Mouse (Mus musculus) neural tube, embryonic 12.5 days (tissue): ENCODE results near the gene Atp6v0e2. TPM values are rescaled to one million over a fixed set of nuclear protein-coding genes. Genes with fewer than 3 reads are reported as not detected.

Experiments used
- ATAC-seq: fragments of 200-750 bp; cut with Nextera tagmentation; 2 replicates; pipeline ENCODE4 v1.8.0; 2017; ENCODE audit warnings: low read depth, mild to moderate bottlenecking, moderate TSS enrichment, moderate library complexity; ENCODE audit not compliant: low FRiP score
- H3K27ac ChIP-seq: fragments of 300-500 bp; sonication (generic); 2 replicates; pipeline ENCODE4 v1.5.1; 2016
- H3K27me3 ChIP-seq: fragments of 300-500 bp; sonication (generic); replicated peaks from 2 replicates; pipeline ENCODE4 v1.6.1; 2016; ENCODE audit warnings: mild to moderate bottlenecking
- H3K36me3 ChIP-seq: fragments of 300-500 bp; sonication (generic); 2 replicates; pipeline ENCODE4 v1.6.1; 2016; ENCODE audit warnings: mild to moderate bottlenecking
- H3K4me1 ChIP-seq: fragments of 300-500 bp; sonication (generic); 2 replicates; pipeline ENCODE4 v1.6.1; 2016
- H3K4me2 ChIP-seq: fragments of 300-500 bp; sonication (generic); replicated peaks from 2 replicates; pipeline ENCODE4 v1.6.1; 2016; ENCODE audit warnings: mild to moderate bottlenecking
- H3K4me3 ChIP-seq: fragments of 300-500 bp; sonication (generic); 2 replicates; pipeline ENCODE4 v1.5.1; 2016
- H3K9ac ChIP-seq: fragments of 300-500 bp; sonication (generic); 2 replicates; pipeline ENCODE4 v1.6.1; 2016; ENCODE audit warnings: mild to moderate bottlenecking
- H3K9me3 ChIP-seq: fragments of 300-500 bp; sonication (generic); 2 replicates; pipeline ENCODE4 v1.6.1; 2016; ENCODE audit warnings: mild to moderate bottlenecking
- WGBS: fragments of 180-500 bp; shearing (Covaris S2); methylation state at CpG from one replicate; pipeline ENCODE4 v1.1.7; 2016; 5-methylcytosine and 5-hydroxymethylcytosine counted together
- polyA plus RNA-seq: library from polyadenylated mRNA; unstranded; fragments of >200 nt; fragmentation: Nextera tagmentation; extraction: Ambion mirVana; gene quantifications from 2 replicates; pipeline ENCODE4 v1.2.1, GENCODE M21; 2016

Gene Atp6v0e2
- polyA plus RNA-seq: 97.7 and 107 TPM in 2 replicates

DNA sequence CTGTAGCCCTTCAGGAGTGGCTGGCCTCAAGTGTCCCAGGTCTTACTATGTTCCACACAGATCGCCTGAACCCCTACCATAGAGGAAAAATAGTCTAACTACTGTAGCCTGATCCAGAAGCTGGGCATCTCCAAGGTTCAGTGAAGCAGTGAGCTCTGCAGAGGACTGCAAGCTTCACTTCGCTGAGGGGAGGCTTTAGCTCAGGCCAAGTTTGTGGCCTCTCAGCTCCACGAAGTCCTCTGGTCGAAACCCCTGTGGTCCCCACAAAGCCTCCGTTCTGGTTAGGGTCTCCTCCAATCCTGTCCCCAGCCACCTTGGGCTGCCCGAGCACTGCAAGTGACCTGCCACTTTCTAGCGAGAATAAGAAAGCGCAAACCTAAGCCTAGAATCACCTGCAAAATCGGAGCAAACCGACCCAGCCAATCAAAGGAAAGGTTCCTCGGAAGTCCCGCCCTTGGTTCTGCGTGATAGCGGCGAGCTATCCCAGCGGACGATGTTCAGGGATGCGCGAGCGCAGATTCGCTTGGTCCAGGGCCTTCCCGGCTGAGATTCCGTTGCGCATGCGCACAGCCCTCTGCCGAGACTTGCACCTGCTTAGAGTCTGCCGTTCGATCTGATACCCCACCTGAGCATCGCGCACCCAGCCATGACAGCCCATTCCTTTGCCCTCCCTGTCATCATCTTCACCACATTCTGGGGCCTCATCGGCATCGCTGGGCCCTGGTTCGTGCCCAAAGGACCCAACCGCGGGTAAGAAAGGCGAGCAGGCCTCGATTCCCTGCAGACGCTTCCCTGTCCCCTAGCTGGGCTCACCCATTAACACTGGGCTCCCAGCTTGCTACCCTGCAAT lies at the start of gene Atp6v0e2:
Atp6v0e2 (plus strand) TSS at position 511 of the 850 bp plus-strand sequence.
- 2% methylated on average over 38 of the region's 38 CpGs for WGBS
- Histone ChIP-seq H3K4me3 (peak within 1 kb of the TSS; percentile 58), H3K4me1 (peaks cover 26% of the 10 kb centered on the region), H3K4me2 (peak within 1 kb of the TSS; percentile 90), H3K36me3 (peaks cover 10% of the 10 kb centered on the region; the same call in 1 of the 2 replicates), H3K27ac (0 out of 2 replicates have a peak within 1 kb of the TSS, but pooled peaks have one; percentile 10), H3K9ac (peak within 1 kb of the TSS; percentile 86), H3K27me3 (no peaks in the 10 kb centered on the region), H3K9me3 (no peaks in the 10 kb centered on the region)
- peak; percentile 94 for ATAC-seq

GRCm38 (mm10) chr6:48487747-48488725 lies 49.4 kb upstream of the Atp6v0e2 start:
- Histone ChIP-seq H3K4me3 (no peak overlapping the region), H3K4me1 (peaks cover 11% of the 10 kb centered on the region), H3K9me3 (no peaks in the 10 kb centered on the region), H3K36me3 (no peaks in the 10 kb centered on the region), H3K4me2 (peak overlapping the region; percentile 47), H3K27ac (no peak overlapping the region), H3K9ac (no peak overlapping the region), H3K27me3 (no peaks in the 10 kb centered on the region)
- ATAC-seq: no peak
- WGBS: 11% methylated on average over 25 of the region's 25 CpGs

- Histone ChIP-seq H3K36me3 (no peaks in the 10 kb centered on the region), H3K9me3 (no peaks in the 10 kb centered on the region), H3K4me1 (peaks cover 11% of the 10 kb centered on the region), H3K27me3 (no peaks in the 10 kb centered on the region), H3K4me3 (no peak overlapping the region), H3K9ac (no peak overlapping the region), H3K4me2 (no peak overlapping the region), H3K27ac (no peak overlapping the region)
- ATAC-seq: no peak
- 94% methylated on average over 3 of the region's 3 CpGs for WGBS
Measured at GRCm38 (mm10) chr6:48489741-48490140, 47.7 kb upstream of the Atp6v0e2 start.

DNA sequence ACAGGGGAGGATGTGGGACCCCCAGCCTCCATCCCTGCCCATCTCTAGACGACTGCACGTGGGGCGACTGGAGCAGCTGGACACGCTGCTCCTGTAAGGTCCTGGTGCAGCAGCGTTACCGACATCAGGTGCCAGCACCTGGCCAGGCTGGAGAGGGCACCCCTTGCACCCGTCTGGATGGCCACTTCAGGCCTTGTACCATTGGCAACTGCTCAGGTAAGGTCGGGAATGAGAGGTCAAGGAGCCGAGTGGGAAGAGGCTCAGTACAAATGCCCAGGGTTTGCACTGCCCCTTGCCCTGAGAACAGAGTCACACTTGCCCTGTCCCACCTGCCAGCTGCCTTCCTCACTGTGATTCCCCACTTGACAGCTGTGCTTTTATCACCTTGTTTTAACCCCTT lies 46.1 kb upstream of the Atp6v0e2 start:
- H3K4me2 ChIP-seq: no peak overlapping the region
- H3K36me3 ChIP-seq: no peaks in the 10 kb centered on the region
- peaks cover 11% of the 10 kb centered on the region for H3K4me1 ChIP-seq
- ATAC-seq: no peak
- 78% methylated on average over 9 of the region's 9 CpGs for WGBS
- H3K9me3 ChIP-seq: no peaks in the 10 kb centered on the region
- H3K4me3 ChIP-seq: no peak overlapping the region
- no peak overlapping the region for H3K27ac ChIP-seq
- H3K9ac ChIP-seq: no peak overlapping the region
- H3K27me3 ChIP-seq: no peaks in the 10 kb centered on the region

DNA sequence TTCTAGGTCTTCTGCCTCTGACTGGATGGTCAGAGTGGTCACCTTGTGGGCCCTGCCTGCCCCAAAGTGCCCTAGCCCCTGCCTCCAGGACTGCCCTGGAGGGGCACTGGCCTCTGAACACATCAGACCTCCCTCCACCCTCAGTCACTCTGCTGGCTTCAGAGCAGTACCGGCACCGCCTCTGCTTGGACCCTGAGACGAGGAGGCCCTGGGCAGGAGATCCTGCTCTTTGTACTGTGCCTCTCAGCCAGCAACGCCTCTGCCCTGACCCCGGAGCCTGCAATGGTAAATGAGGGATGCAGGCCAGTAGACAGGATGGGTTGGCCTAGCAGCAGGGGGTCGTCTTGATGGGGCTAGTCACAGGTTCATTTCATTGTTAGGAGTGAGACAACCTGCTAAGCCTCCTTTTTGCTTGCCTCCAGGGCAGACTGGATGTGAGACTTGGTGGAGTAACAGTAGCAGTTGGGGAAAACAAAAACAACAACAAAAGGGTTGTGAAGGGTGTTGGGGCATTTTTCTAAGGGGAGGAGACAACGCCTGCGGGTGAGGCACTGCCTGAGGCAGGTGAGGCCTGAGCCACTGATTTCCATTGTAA lies 44.2 kb upstream of the Atp6v0e2 start:
- no peak overlapping the region for H3K9ac ChIP-seq
- no peak overlapping the region for H3K4me3 ChIP-seq
- no peak overlapping the region for H3K27ac ChIP-seq
- H3K9me3 ChIP-seq: no peaks in the 10 kb centered on the region
- no peak overlapping the region for H3K4me2 ChIP-seq
- no peaks in the 10 kb centered on the region for H3K27me3 ChIP-seq
- no peaks in the 10 kb centered on the region for H3K36me3 ChIP-seq
- 6% methylated on average over 8 of the region's 8 CpGs for WGBS
- peaks cover 3% of the 10 kb centered on the region for H3K4me1 ChIP-seq
- ATAC-seq: no peak

- H3K4me3 ChIP-seq: no peak overlapping the region
- no peaks in the 10 kb centered on the region for H3K27me3 ChIP-seq
- WGBS: 87% methylated on average over 4 of the region's 4 CpGs
- no peak overlapping the region for H3K27ac ChIP-seq
- no peaks in the 10 kb centered on the region for H3K9me3 ChIP-seq
- no peak overlapping the region for H3K9ac ChIP-seq
- H3K4me2 ChIP-seq: no peak overlapping the region
- no peaks in the 10 kb centered on the region for H3K36me3 ChIP-seq
- no peak for ATAC-seq
- no peaks in the 10 kb centered on the region for H3K4me1 ChIP-seq
Measured at GRCm38 (mm10) chr6:48497521-48497920, 39.9 kb upstream of the Atp6v0e2 start.

GRCm38 (mm10) chr6:48503847-48504240 lies 33.6 kb upstream of the Atp6v0e2 start:
- Histone ChIP-seq H3K4me3 (peak overlapping the region; percentile 64), H3K4me1 (peaks cover 6% of the 10 kb centered on the region), H3K4me2 (peak overlapping the region; percentile 79; the same call in 1 of the 2 replicates), H3K27ac (no peak overlapping the region), H3K36me3 (peaks cover 4% of the 10 kb centered on the region; the same call in 1 of the 2 replicates), H3K9ac (no peak overlapping the region), H3K27me3 (no peaks in the 10 kb centered on the region), H3K9me3 (no peaks in the 10 kb centered on the region)
- peak; percentile 70 for ATAC-seq
- WGBS: 14% methylated on average over 2 of the region's 2 CpGs

DNA sequence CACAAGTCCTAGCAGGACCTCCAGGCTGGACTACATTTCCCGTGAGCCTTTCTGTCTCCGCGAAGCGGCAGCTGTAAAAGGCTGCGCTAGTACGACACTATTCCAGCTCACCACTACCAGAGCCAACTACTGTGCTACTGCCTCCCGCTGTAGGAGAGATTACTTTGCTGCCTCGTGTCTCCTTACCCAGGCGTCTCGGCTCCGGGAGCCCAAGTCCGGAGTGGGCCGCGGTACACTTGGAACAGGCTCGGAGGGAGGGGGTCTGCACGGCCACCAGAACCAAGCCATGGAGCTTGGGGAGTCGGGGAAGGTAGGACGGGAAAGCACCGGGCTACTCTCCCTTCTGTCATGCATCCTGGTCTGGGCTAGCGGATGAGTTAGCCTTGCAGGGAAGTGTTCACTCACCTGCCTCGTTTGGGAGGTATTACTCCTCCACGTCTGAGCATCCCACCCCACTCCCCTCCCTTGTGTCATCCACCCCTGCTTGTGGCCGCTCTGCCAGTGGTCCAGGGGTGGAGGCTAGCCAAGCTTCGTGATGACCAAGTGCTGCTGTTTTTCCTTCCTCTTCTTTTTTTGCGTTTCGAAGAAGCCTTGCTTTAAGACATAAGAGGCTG lies 33.1 kb upstream of the Atp6v0e2 start:
- no peaks in the 10 kb centered on the region for H3K27me3 ChIP-seq
- peaks cover 4% of the 10 kb centered on the region; the same call in 1 of the 2 replicates for H3K36me3 ChIP-seq
- peak overlapping the region; percentile 79 for H3K4me2 ChIP-seq
- H3K4me1 ChIP-seq: peaks cover 6% of the 10 kb centered on the region
- H3K27ac ChIP-seq: no peak overlapping the region
- peak; percentile 91 for ATAC-seq
- peak overlapping the region; percentile 67 for H3K9ac ChIP-seq
- 2% methylated on average over 26 of the region's 26 CpGs for WGBS
- H3K4me3 ChIP-seq: peak overlapping the region; percentile 64
- H3K9me3 ChIP-seq: no peaks in the 10 kb centered on the region

DNA sequence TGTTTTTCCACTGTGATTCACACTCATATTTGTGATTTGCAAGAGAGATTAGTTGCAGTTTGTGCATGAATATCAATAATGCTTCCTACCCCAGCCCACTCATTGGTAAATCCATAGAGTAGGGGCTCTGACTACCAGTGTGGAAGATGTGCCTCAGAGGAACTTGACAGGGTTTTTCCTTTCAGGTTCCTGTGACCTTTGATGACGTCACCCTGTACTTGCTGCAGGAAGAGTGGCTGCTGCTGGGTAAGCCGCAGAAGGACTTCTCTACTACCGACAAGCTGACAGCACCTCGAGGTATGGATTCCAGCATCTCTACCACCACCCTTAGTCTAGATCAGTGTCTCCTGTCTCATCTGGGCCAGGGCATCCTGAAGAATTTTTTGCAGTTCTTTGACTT lies 29.3 kb upstream of the Atp6v0e2 start:
- no peaks in the 10 kb centered on the region for H3K27me3 ChIP-seq
- 80% methylated on average over 4 of the region's 4 CpGs for WGBS

DNA sequence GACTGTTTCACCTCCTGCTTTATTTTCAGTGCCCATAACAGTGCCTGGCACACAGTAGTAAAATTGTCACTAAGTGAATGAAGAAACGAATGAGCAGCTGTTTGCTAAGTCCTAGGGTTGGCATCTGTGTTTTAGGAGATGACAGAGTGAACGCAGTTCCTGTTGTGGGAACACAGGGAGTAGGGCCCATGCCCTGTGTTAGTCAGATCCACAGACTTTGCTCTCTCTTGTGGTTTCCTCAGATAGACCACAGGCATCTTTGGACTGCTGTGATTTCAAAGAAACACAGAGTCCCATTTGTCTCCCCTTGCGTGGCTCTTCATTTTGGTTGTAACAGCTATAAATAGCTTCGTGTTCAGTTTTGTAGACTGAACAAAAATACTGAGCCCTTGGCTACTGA lies 27.0 kb upstream of the Atp6v0e2 start:
- Histone ChIP-seq H3K4me3 (no peak overlapping the region), H3K27ac (no peak overlapping the region), H3K36me3 (peaks cover 43% of the 10 kb centered on the region), H3K9ac (no peak overlapping the region), H3K9me3 (no peaks in the 10 kb centered on the region), H3K4me2 (no peak overlapping the region), H3K27me3 (no peaks in the 10 kb centered on the region), H3K4me1 (no peaks in the 10 kb centered on the region)
- 86% methylated on average over 4 of the region's 4 CpGs for WGBS
- no peak for ATAC-seq

More for the DNA sequence above, 29.3 kb upstream of the Atp6v0e2 start:
- peaks cover 6% of the 10 kb centered on the region for H3K4me1 ChIP-seq
- no peak overlapping the region for H3K9ac ChIP-seq
- no peaks in the 10 kb centered on the region for H3K9me3 ChIP-seq
- no peak for ATAC-seq
- H3K27ac ChIP-seq: no peak overlapping the region
- H3K4me3 ChIP-seq: no peak overlapping the region
- no peak overlapping the region for H3K4me2 ChIP-seq
- peaks cover 22% of the 10 kb centered on the region for H3K36me3 ChIP-seq

GRCm38 (mm10) chr6:48511861-48512260 lies 25.6 kb upstream of the Atp6v0e2 start:
- H3K36me3 ChIP-seq: peaks cover 57% of the 10 kb centered on the region
- H3K9me3 ChIP-seq: no peaks in the 10 kb centered on the region
- H3K4me3 ChIP-seq: no peak overlapping the region
- H3K27ac ChIP-seq: no peak overlapping the region
- H3K27me3 ChIP-seq: no peaks in the 10 kb centered on the region
- H3K9ac ChIP-seq: no peak overlapping the region
- no peak overlapping the region for H3K4me2 ChIP-seq
- no peaks in the 10 kb centered on the region for H3K4me1 ChIP-seq
- ATAC-seq: no peak
- WGBS: 90% methylated on average over 7 of the region's 7 CpGs
